Mouse (Mus musculus): Measurements from ENCODE around the gene Gm10477. TPM values are rescaled to one million over a fixed set of nuclear protein-coding genes. Genes with fewer than 3 reads are reported as not detected.
"Not testable (repeated sequence)": the region's sequence is repeated elsewhere in the genome, so short reads cannot be mapped to it uniquely, and the experiment has no call there.

The Gm10477 gene
- polyA plus RNA-seq (2015; fragmentation: Nextera tagmentation; extraction: Ambion mirVana) = not detected in 2 replicates

DNA sequence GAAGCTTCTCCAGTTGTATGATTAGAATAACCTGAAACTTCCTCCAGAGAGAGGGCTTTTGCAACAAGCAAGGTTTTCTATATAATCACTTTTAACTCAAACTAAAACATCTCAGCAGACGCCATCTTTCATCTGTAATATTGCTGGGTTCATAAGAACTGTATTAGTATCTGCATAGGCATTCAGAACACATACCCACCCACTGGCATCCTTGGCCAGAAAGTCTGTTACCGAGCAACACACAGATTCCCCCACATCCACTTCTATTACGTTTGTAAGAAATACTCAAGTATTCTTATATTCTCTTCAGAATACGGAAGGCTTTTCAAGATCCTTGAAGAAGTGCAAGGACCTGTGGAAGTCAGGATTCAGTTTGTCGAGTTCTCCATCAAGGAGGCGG is at the start of gene Gm10477:
Gene Gm10477 (plus strand): TSS at position 301 of the 400 bp plus-strand sequence.
- H3K4me1 ChIP-seq; H3K9ac ChIP-seq; H3K9me3 ChIP-seq; ATAC-seq (ENCODE audit: extremely low read depth, insufficient number of reproducible peaks, low FRiP score, low TSS enrichment); H3K27ac ChIP-seq (replicated peaks); H3K4me2 ChIP-seq; H3K36me3 ChIP-seq; H3K4me3 ChIP-seq; H3K27me3 ChIP-seq (replicated peaks): not testable (repeated sequence)
- 71% methylated on average over 6 of the region's 6 CpGs for WGBS

DNA sequence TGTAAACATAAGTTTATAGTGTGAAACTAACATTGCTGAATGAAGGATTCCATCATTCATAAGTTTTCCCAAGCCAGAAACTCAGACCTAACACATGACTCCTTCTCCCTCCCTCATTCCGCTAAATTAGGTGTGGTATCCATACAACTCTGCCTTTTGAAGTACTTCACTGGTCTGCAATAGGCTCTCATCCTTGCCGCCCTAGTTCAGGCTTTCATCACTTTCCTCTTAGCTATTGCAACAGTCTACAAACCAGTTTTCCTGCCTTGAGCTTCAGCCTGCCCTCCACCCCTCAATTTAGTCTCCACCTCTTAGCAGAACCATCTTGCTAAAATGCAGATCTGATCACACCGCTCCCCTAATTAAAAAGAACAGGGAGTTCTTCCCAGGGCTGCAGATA is 47.0 kb upstream of the Gm10477 start:
- Histone ChIP-seq H3K4me2 (no peak overlapping the region), H3K27me3 (replicated peaks) (no peaks in the 10 kb centered on the region), H3K4me3 (no peak overlapping the region), H3K9me3 (no peaks in the 10 kb centered on the region), H3K9ac (no peak overlapping the region), H3K27ac (replicated peaks) (no peak overlapping the region), H3K36me3 (peaks cover 13% of the 10 kb centered on the region), H3K4me1 (peaks cover 6% of the 10 kb centered on the region; the same call in 1 of the 2 replicates)
- no peak for ATAC-seq (ENCODE audit: extremely low read depth, insufficient number of reproducible peaks, low FRiP score, low TSS enrichment)
- WGBS = 73% methylated on average over 3 of the region's 3 CpGs

DNA sequence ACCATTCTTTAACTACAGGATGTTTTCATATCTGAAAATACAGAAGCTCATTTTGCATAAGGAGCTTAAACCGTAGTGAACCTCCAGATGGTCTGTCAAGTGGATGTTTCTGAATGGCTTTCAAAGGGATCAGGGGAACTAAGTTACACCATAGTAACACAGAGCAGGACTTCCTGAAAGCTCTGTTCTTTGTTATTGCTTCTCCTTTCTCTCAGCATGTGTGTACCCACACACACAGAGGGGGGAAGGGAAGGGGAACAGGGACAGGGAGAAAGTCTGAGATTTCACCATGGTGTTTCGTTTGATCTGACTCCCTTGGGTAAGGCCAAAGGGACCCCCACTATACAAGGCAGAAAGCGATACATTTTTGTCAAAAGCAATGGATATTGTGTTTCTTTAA is 42.6 kb upstream of the Gm10477 start:
- no peak overlapping the region for H3K4me3 ChIP-seq
- H3K27me3 ChIP-seq (replicated peaks) = no peaks in the 10 kb centered on the region
- 55% methylated on average over 3 of the region's 3 CpGs for WGBS
- peaks cover 23% of the 10 kb centered on the region for H3K36me3 ChIP-seq
- H3K4me1 ChIP-seq = no peaks in the 10 kb centered on the region
- no peak overlapping the region for H3K4me2 ChIP-seq
- H3K27ac ChIP-seq (replicated peaks) = no peak overlapping the region
- no peaks in the 10 kb centered on the region for H3K9me3 ChIP-seq
- no peak for ATAC-seq (ENCODE audit: extremely low read depth, insufficient number of reproducible peaks, low FRiP score, low TSS enrichment)
- no peak overlapping the region for H3K9ac ChIP-seq

DNA sequence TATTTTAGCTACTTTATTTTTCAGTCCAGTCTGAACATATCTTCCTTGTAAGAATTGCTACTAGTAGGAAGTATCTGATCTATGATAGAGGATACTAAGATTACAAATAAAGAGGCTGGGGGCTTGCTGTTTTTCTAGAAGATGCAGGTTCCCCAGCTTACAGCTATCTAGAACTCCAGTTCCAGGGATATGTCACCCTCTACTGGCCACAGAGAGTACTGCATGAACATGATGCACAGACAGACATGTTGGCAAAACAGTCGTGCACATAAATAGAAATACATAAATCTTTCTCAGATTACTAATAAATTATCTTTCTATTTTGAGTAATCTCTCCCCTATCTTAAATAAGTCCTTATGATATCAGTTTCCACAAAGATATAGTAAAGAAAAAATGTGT is 34.8 kb upstream of the Gm10477 start:
- no peak for ATAC-seq (ENCODE audit: extremely low read depth, insufficient number of reproducible peaks, low FRiP score, low TSS enrichment)
- Histone ChIP-seq H3K9me3 (no peaks in the 10 kb centered on the region), H3K9ac (no peak overlapping the region), H3K27ac (replicated peaks) (no peak overlapping the region), H3K27me3 (replicated peaks) (no peaks in the 10 kb centered on the region), H3K4me2 (no peak overlapping the region), H3K36me3 (no peaks in the 10 kb centered on the region; the same call in 1 of the 2 replicates), H3K4me3 (no peak overlapping the region), H3K4me1 (no peaks in the 10 kb centered on the region)
- 15% methylated on average over 1 of the region's 1 CpGs for WGBS

DNA sequence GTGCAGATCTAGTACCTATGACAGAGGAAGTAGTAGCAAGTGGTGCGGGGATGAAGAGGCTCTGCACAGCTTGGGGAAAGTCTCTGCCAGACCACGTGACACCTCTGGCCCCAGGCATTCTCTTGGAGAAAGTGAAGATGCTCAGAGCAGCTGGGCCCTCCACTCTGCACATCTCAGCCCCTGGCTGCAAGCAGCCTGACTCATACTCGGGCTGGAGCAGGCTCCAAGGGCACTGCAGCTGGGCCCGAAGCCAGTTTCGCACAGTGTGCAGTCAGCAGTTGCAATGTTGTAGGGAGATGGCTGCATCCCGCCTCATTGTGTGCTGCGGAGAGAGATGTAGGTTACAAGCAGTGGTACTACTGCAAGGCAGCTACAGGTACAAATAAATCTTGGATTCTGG is 27.3 kb upstream of the Gm10477 start:
- H3K4me2 ChIP-seq = no peak overlapping the region
- no peak for ATAC-seq (ENCODE audit: extremely low read depth, insufficient number of reproducible peaks, low FRiP score, low TSS enrichment)
- WGBS = 79% methylated on average over 7 of the region's 7 CpGs

DNA sequence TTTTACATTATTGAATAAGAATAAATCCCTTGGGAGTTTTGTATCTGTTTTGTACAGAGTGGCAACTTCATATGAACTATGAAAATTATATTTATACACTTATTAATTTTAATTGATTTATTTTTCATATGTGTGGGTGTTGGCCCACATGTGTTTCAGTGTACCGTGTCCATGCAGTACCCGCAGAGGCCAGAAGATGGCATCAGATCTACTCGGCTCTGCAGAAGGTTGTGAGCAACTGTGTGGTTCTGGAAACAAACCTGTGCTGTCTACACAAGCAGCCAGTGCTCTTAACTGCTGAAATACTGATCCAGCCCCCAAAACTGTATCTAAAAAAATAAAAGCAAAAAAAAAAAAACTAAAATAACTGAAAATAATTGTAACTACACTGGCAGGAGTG is 6.7 kb downstream of the Gm10477 start:
- no peaks in the 10 kb centered on the region for H3K36me3 ChIP-seq
- H3K27ac ChIP-seq (replicated peaks) = no peak overlapping the region
- H3K4me1 ChIP-seq = no peaks in the 10 kb centered on the region
- H3K9ac ChIP-seq = no peak overlapping the region
- H3K9me3 ChIP-seq = no peaks in the 10 kb centered on the region
- H3K4me2 ChIP-seq = no peak overlapping the region
- H3K27me3 ChIP-seq (replicated peaks) = no peaks in the 10 kb centered on the region
- WGBS = 5% methylated on average over 3 of the region's 3 CpGs
- H3K4me3 ChIP-seq = no peak overlapping the region
- no peak for ATAC-seq (ENCODE audit: extremely low read depth, insufficient number of reproducible peaks, low FRiP score, low TSS enrichment)

More for the DNA sequence above, 27.3 kb upstream of the Gm10477 start:
- no peak overlapping the region for H3K9ac ChIP-seq
- peaks cover 23% of the 10 kb centered on the region for H3K36me3 ChIP-seq
- no peak overlapping the region for H3K4me3 ChIP-seq
- no peaks in the 10 kb centered on the region for H3K4me1 ChIP-seq
- H3K27ac ChIP-seq (replicated peaks) = no peak overlapping the region
- H3K27me3 ChIP-seq (replicated peaks) = no peaks in the 10 kb centered on the region
- no peaks in the 10 kb centered on the region for H3K9me3 ChIP-seq

DNA sequence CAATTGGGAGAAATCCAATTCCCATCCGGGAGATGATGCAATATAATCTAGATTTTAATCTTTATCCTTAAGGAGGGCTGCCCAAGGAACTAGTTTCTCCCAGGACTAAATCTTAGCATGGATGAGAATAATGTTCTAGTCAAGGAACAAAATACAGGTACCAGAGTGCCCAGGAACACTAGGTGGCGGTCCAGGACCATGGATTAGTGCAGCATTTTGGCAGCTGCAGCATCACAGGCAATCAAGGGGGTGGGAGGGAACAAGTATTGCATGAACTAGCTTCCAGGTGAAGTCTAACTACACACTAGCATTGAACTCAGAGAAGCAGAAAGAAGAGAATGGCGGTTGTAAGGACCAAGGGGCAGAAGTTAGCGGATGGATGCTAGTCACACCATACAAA is 12.6 kb downstream of the Gm10477 start:
- ATAC-seq (ENCODE audit: extremely low read depth, insufficient number of reproducible peaks, low FRiP score, low TSS enrichment) = no peak
- no peak overlapping the region for H3K4me2 ChIP-seq
- no peak overlapping the region for H3K4me3 ChIP-seq
- 53% methylated on average over 4 of the region's 4 CpGs for WGBS
- no peaks in the 10 kb centered on the region for H3K27me3 ChIP-seq (replicated peaks)
- no peaks in the 10 kb centered on the region for H3K4me1 ChIP-seq
- no peaks in the 10 kb centered on the region for H3K9me3 ChIP-seq
- H3K36me3 ChIP-seq = no peaks in the 10 kb centered on the region
- no peak overlapping the region for H3K27ac ChIP-seq (replicated peaks)
- no peak overlapping the region for H3K9ac ChIP-seq

DNA sequence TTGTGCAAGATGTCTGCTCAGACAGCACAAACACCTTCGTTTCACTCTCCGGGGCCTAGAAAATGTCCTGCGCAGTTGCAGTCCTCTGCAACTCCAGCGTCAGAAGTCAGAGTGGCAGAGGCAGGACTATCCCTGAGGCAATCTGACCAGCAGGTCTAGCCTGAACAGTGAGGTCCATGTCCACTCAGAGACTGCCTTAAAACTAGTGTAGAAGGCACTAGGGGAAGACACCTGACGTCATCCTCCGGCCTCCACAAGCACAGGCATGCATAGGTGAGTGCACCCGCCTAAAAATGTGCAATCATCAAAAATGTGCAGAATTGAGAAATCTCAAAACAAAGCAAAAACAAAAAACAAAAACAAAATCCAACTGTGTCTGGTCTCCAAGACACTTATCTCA is 25.0 kb downstream of the Gm10477 start, which contains the start of gene Gm648:
Gene Gm648 (minus strand): TSS at position 101 of the 400 bp plus-strand sequence.
- no peaks in the 10 kb centered on the region for H3K36me3 ChIP-seq
- H3K4me2 ChIP-seq = no peak within 1 kb of the TSS

DNA sequence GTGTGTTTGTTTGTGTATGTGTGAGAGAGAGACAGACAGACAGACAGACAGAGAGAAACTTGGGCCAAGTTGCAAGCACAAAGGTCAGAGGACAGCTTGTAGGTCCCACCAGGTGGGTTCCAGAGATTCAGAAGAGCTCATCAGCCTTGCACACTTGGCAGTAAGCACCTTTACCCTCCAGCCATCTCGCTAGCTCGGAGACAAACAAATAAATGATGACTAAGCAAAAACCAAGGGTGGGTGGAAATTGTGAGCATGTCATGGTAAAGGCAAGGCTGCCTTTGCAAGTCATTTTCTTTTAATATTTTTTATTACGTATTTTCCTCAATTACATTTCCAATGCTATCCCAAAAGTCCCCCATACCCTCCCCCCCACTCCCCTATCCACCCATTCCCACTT is 29.0 kb downstream of the Gm10477 start:
- no peaks in the 10 kb centered on the region for H3K9me3 ChIP-seq
- no peak overlapping the region for H3K4me3 ChIP-seq
- H3K4me1 ChIP-seq = no peaks in the 10 kb centered on the region
- H3K27me3 ChIP-seq (replicated peaks) = no peaks in the 10 kb centered on the region
- 74% methylated on average over 3 of the region's 3 CpGs for WGBS
- H3K27ac ChIP-seq (replicated peaks) = no peak overlapping the region
- no peak overlapping the region for H3K9ac ChIP-seq
- no peak for ATAC-seq (ENCODE audit: extremely low read depth, insufficient number of reproducible peaks, low FRiP score, low TSS enrichment)
- H3K36me3 ChIP-seq = no peaks in the 10 kb centered on the region
- no peak overlapping the region for H3K4me2 ChIP-seq

More for the DNA sequence above, 25.0 kb downstream of the Gm10477 start, which contains the start of gene Gm648:
- 82% methylated on average over 7 of the region's 7 CpGs for WGBS
- Histone ChIP-seq H3K27ac (replicated peaks) (no peak within 1 kb of the TSS), H3K9me3 (no peaks in the 10 kb centered on the region), H3K4me1 (no peaks in the 10 kb centered on the region), H3K4me3 (no peak within 1 kb of the TSS), H3K27me3 (replicated peaks) (no peaks in the 10 kb centered on the region), H3K9ac (no peak within 1 kb of the TSS)
- no peak for ATAC-seq (ENCODE audit: extremely low read depth, insufficient number of reproducible peaks, low FRiP score, low TSS enrichment)

DNA sequence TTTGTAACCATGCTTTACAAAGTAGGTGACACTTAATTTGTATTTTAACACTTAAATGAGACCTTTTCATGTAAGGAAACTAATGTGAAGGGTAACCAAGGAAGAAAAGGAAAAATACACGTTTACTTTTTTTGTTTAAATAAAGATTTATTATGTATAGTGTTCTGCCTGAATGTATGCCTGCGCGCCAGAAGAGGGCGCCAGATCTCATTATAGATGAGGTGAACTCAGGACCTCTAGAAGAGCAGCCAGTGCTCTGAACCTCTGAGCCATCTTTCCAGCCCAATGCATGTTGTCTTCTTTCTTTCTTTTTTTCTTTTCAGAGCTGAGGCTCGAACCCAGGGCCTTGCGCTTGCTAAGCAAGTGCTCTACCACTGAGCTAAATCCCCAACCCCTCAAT is 47.9 kb downstream of the Gm10477 start:
- WGBS = 16% methylated on average over 6 of the region's 6 CpGs
- Histone ChIP-seq H3K4me3 (no peak overlapping the region), H3K27ac (replicated peaks) (no peak overlapping the region), H3K9me3 (no peaks in the 10 kb centered on the region), H3K9ac (no peak overlapping the region), H3K36me3 (no peaks in the 10 kb centered on the region), H3K4me1 (no peaks in the 10 kb centered on the region), H3K4me2 (no peak overlapping the region), H3K27me3 (replicated peaks) (no peaks in the 10 kb centered on the region)
- no peak for ATAC-seq (ENCODE audit: extremely low read depth, insufficient number of reproducible peaks, low FRiP score, low TSS enrichment)
